Mouse (Mus musculus): ENCODE data around the gene Acad9.

DNA sequence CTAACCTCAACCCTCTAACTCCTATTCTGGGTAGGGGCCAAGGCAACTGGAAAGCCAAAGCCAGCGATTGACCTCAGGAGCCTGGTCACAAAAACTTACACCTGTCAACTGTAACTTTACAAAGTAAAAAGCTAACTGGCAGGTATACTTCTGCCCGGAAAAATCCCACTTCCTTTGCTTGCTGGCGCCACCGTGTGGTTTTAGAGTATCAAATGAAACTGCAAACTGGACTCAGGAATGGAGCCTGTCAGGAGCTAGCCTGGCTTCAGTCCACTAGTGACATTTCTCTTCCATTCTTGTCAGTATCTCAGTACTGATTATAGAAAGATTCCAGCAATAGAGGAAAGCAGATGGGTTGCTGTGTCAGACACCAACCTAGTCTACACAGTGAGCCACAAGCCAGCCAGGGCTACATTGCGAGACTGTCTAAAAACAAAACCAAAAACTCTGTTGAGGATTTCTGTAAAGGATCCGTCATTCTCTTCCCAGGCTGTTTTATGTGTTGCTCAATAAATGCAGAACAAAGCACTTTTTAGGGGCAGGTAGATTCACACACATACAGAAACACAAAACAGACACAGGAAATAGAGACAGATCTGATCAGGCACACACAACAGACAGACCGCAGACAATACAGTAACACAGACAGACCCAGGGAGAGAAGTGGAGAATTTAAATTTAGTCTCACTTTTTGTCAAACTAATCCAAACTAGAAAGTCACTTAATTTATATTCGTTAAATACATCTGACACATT is 5.5 kb upstream of the Acad9 start:
- TF ChIP-seq GATA1 (IDR thresholded peaks at IDR 0.05; ENCODE audit: low read length) = no peak
- no peak for TF ChIP-seq TAL1 (IDR thresholded peaks at IDR 0.05; ENCODE audit: low read length)
